Mouse (Mus musculus): ENCODE results near the gene Nfib. TPM values are rescaled to one million over a fixed set of nuclear protein-coding genes. Genes with fewer than 3 reads are reported as not detected.

The Nfib gene
- polyA plus RNA-seq, 1 experiment from 2014 or later = 60.1 TPM

DNA sequence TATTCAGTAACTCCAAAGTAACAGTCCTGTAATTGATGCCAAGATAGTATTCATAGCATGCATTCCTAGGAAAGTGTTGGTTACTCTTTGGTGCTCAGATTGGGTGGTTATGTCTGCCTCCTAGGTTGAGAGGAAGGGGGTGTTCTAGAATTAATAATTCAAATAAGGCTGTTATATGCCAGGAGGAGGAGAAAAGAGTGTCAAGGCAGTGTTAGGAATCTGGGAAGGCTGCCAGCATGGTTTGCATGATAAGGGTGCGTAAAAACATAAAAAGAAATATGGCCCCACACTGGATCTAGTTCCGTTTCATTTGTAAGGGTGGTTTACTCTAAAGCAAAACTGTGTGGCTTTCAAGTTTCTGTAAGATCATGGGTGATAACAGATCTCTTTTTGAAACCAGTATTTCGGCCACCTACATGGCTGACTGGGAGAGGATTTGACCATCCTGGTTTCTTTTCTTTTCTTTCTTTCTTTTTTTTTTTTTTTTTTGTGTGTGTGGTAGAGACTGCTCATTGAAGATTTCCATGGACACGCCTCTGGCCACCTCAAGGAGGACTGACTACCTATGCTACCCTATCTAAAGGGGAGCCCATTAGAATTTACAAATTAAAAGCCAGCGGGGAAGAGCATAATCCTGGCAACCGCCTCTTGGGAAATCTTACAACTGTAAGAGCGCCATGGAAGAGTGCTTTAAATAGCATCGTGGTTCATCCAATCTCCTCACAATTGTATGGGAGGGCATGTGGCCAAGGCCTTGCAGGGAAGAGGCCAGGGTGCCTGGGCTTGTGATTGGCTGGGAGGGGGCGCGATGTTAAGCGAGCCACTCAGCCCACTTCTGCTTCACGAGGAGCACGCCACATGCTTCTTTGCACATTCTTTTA lies 132.9 kb downstream of the Nfib start:
- ATAC-seq (ENCODE audit: insufficient read depth, low FRiP score) = no peak
- H3K27ac ChIP-seq (ENCODE audit: low read length) = no peak overlapping the region
- 69% methylated on average over 13 of the region's 13 CpGs for WGBS

DNA sequence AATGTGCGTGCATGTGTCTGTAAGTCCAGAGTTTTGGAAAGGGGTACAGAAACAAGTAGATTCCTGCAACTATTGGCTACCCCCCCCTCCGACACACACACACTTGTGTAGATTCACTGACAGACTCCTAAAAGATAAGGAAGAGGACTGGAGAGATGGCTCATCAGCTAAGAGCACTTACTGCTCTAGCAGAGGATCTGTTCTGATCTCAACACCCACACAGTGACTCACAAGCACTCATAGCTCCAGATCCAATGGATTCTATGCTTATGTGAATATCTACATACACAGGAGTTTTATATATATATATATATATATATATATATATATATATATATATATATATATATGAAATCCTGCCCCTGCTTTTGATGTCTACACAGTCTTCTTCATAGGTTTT lies 146.7 kb downstream of the Nfib start:
- H3K9me3 ChIP-seq (replicated peaks; ENCODE audit: control insufficient read depth, low read length) = no peaks in the 10 kb centered on the region
- WGBS = 93% methylated on average over 2 of the region's 2 CpGs
- H3K36me3 ChIP-seq (ENCODE audit: control insufficient read depth, insufficient read depth, low read length) = no peaks in the 10 kb centered on the region
- no peak for ATAC-seq (ENCODE audit: insufficient read depth, low FRiP score)
- H3K4me3 ChIP-seq (replicated peaks; ENCODE audit: low read length) = no peak overlapping the region
- H3K9ac ChIP-seq (ENCODE audit: low read length) = no peak overlapping the region
- no peak overlapping the region for H3K27ac ChIP-seq (ENCODE audit: low read length)
- no peaks in the 10 kb centered on the region; the same call in 1 of the 2 replicates for H3K4me1 ChIP-seq (ENCODE audit: control insufficient read depth, insufficient read depth, low read length)
- H3K27me3 ChIP-seq (ENCODE audit: control insufficient read depth, insufficient read depth, low read length) = no peaks in the 10 kb centered on the region
- H3K4me2 ChIP-seq (ENCODE audit: low read depth, low read length) = no peak overlapping the region

More for the DNA sequence above, 132.9 kb downstream of the Nfib start:
- no peaks in the 10 kb centered on the region for H3K4me1 ChIP-seq (ENCODE audit: control insufficient read depth, insufficient read depth, low read length)
- no peaks in the 10 kb centered on the region for H3K36me3 ChIP-seq (ENCODE audit: control insufficient read depth, insufficient read depth, low read length)
- H3K9ac ChIP-seq (ENCODE audit: low read length) = no peak overlapping the region
- no peak overlapping the region for H3K4me3 ChIP-seq (replicated peaks; ENCODE audit: low read length)
- H3K9me3 ChIP-seq (replicated peaks; ENCODE audit: control insufficient read depth, low read length) = no peaks in the 10 kb centered on the region
- H3K27me3 ChIP-seq (ENCODE audit: control insufficient read depth, insufficient read depth, low read length) = no peaks in the 10 kb centered on the region
- no peak overlapping the region for H3K4me2 ChIP-seq (ENCODE audit: low read depth, low read length)

DNA sequence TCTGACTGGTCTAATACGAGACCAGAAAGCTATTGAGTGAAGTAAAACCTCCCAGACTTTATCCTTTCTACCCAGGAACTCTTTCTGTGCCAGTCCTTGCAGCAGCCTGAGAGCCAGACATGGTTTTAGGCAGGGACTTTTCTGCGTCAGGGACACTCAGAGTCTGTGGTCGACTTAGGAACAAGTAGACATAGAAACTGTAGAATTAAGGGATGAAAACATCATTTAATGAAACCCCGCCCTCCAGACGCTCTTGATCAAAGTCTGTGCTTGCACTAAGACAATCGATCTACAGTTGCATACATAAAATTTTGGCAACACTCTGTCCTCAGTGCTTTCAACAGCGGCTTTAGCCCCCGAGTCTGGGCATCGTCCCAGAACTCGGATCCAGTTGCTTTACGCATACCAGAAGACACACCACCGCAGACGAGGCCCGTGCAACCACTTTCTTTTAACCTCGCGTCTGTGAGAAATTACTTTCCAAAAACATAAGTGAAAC lies 149.8 kb downstream of the Nfib start:
- Histone ChIP-seq H3K27ac (ENCODE audit: low read length) (peak overlapping the region; percentile 79), H3K9me3 (replicated peaks; ENCODE audit: control insufficient read depth, low read length) (no peaks in the 10 kb centered on the region), H3K36me3 (ENCODE audit: control insufficient read depth, insufficient read depth, low read length) (no peaks in the 10 kb centered on the region), H3K4me2 (ENCODE audit: low read depth, low read length) (peak overlapping the region; percentile 30; the same call in 1 of the 2 replicates), H3K4me1 (ENCODE audit: control insufficient read depth, insufficient read depth, low read length) (no peaks in the 10 kb centered on the region; the same call in 1 of the 2 replicates), H3K27me3 (ENCODE audit: control insufficient read depth, insufficient read depth, low read length) (no peaks in the 10 kb centered on the region), H3K9ac (ENCODE audit: low read length) (no peak overlapping the region), H3K4me3 (replicated peaks; ENCODE audit: low read length) (no peak overlapping the region)
- 47% methylated on average over 16 of the region's 16 CpGs for WGBS
- peak; percentile 77; the same call in 1 of the 2 replicates for ATAC-seq (ENCODE audit: insufficient read depth, low FRiP score)

DNA sequence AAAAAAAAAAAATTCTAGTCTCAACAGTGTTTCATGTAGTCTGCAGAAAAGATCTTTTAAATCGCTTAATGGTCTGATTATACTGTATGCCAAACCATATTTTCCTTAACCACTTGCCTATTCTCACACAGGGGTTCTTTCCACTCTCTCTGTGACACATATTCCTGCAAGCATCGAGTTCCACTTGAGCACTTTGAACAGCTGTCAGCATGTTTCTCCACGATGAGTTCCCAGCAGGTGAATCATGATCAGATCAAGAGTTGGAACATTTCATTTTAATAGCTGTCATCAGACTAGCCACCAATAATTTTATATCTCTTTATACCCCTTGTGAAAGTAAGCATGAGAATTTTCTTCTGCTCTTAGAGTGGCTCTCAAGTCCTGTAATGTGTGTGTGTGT lies 151.9 kb downstream of the Nfib start:
- Histone ChIP-seq H3K27me3 (ENCODE audit: control insufficient read depth, insufficient read depth, low read length) (no peaks in the 10 kb centered on the region), H3K4me3 (replicated peaks; ENCODE audit: low read length) (no peak overlapping the region), H3K36me3 (ENCODE audit: control insufficient read depth, insufficient read depth, low read length) (no peaks in the 10 kb centered on the region), H3K9ac (ENCODE audit: low read length) (no peak overlapping the region), H3K4me1 (ENCODE audit: control insufficient read depth, insufficient read depth, low read length) (no peaks in the 10 kb centered on the region; the same call in 1 of the 2 replicates), H3K4me2 (ENCODE audit: low read depth, low read length) (no peak overlapping the region), H3K9me3 (replicated peaks; ENCODE audit: control insufficient read depth, low read length) (no peaks in the 10 kb centered on the region), H3K27ac (ENCODE audit: low read length) (no peak overlapping the region)
- no peak for ATAC-seq (ENCODE audit: insufficient read depth, low FRiP score)
- 73% methylated on average over 3 of the region's 3 CpGs for WGBS

DNA sequence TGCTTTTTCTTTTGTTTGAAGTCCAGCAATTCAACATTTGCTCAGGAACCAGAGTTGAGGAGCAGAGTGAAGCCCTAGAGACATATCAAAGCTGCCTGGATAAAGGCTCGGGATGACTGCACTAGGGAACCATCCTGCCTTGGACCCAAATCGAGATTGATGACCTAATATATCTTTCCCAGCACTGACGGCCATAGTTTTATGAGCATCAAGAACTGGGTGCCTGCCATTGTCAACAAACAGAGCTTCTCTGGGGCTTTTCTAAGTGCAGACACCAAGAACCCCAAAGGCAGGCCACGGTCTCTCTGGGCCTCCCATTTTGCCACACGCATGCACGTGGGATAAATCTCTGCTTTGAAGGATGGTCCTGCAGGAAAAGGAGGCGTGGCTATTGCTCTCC lies 153.3 kb downstream of the Nfib start:
- Histone ChIP-seq H3K27me3 (ENCODE audit: control insufficient read depth, insufficient read depth, low read length) (no peaks in the 10 kb centered on the region), H3K9me3 (replicated peaks; ENCODE audit: control insufficient read depth, low read length) (no peaks in the 10 kb centered on the region), H3K9ac (ENCODE audit: low read length) (no peak overlapping the region), H3K4me1 (ENCODE audit: control insufficient read depth, insufficient read depth, low read length) (no peaks in the 10 kb centered on the region; the same call in 1 of the 2 replicates), H3K4me2 (ENCODE audit: low read depth, low read length) (no peak overlapping the region), H3K36me3 (ENCODE audit: control insufficient read depth, insufficient read depth, low read length) (no peaks in the 10 kb centered on the region), H3K4me3 (replicated peaks; ENCODE audit: low read length) (no peak overlapping the region), H3K27ac (ENCODE audit: low read length) (no peak overlapping the region)
- ATAC-seq (ENCODE audit: insufficient read depth, low FRiP score) = no peak
- 58% methylated on average over 7 of the region's 7 CpGs for WGBS

DNA sequence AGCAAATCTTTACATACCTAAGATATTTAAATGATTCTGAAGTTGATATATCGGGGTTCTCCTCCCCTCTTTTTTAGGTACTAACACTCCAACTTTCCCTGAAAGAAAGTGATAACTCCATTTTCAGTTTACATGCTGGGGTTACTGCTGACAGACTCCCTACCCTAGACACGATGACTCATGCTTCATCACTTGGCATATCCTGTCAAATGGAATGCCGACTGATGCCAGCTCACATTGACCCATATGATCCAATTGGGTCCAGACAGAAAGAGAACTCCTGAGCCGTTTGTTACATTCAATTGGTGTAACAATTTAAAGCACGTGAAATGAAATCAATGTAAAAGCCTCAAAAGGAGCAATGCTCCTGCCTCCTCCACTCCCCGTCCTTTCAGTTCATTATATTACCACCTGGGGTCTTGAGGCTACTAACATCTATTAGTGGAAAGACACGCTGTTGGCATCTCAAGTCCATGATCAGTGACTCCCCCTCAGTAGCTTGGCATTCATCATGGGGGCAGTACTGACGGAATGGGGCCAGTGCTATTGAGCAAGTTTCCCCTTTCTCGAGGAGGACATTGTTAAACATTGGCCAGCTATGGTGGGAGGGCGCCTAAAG lies 155.7 kb downstream of the Nfib start:
- no peaks in the 10 kb centered on the region for H3K36me3 ChIP-seq (ENCODE audit: control insufficient read depth, insufficient read depth, low read length)
- H3K4me3 ChIP-seq (replicated peaks; ENCODE audit: low read length) = no peak overlapping the region
- H3K4me1 ChIP-seq (ENCODE audit: control insufficient read depth, insufficient read depth, low read length) = no peaks in the 10 kb centered on the region
- H3K9ac ChIP-seq (ENCODE audit: low read length) = no peak overlapping the region
- H3K27ac ChIP-seq (ENCODE audit: low read length) = no peak overlapping the region
- ATAC-seq (ENCODE audit: insufficient read depth, low FRiP score) = no peak
- WGBS = 80% methylated on average over 10 of the region's 10 CpGs
- H3K27me3 ChIP-seq (ENCODE audit: control insufficient read depth, insufficient read depth, low read length) = no peaks in the 10 kb centered on the region
- H3K9me3 ChIP-seq (replicated peaks; ENCODE audit: control insufficient read depth, low read length) = no peaks in the 10 kb centered on the region
- H3K4me2 ChIP-seq (ENCODE audit: low read depth, low read length) = no peak overlapping the region

DNA sequence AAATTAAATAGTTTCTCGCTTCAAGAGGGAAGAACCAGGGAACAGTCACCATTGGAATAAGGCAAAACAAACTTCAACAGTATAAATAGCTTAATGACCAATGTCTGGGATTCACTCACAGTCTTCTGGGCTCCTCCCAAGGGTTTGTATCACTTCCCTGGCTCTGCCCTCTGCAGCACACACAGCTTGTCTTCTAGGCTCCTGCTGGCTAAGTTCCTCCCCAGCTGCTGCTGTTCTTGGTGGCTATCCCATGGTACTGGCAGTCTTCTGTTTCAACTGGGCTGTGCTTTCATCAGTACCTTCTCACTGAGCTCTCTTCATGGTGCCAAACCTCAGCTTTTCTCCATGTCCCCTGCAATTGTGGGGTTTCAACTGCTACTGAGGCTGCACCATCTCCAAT lies 157.3 kb downstream of the Nfib start:
- H3K27me3 ChIP-seq (ENCODE audit: control insufficient read depth, insufficient read depth, low read length) = no peaks in the 10 kb centered on the region
- H3K4me3 ChIP-seq (replicated peaks; ENCODE audit: low read length) = no peak overlapping the region
- no peak overlapping the region for H3K4me2 ChIP-seq (ENCODE audit: low read depth, low read length)
- no peaks in the 10 kb centered on the region for H3K9me3 ChIP-seq (replicated peaks; ENCODE audit: control insufficient read depth, low read length)
- no peak overlapping the region for H3K27ac ChIP-seq (ENCODE audit: low read length)
- H3K9ac ChIP-seq (ENCODE audit: low read length) = no peak overlapping the region
- 85% methylated on average over 1 of the region's 1 CpGs for WGBS
- no peaks in the 10 kb centered on the region for H3K36me3 ChIP-seq (ENCODE audit: control insufficient read depth, insufficient read depth, low read length)
- no peak for ATAC-seq (ENCODE audit: insufficient read depth, low FRiP score)
- H3K4me1 ChIP-seq (ENCODE audit: control insufficient read depth, insufficient read depth, low read length) = no peaks in the 10 kb centered on the region

DNA sequence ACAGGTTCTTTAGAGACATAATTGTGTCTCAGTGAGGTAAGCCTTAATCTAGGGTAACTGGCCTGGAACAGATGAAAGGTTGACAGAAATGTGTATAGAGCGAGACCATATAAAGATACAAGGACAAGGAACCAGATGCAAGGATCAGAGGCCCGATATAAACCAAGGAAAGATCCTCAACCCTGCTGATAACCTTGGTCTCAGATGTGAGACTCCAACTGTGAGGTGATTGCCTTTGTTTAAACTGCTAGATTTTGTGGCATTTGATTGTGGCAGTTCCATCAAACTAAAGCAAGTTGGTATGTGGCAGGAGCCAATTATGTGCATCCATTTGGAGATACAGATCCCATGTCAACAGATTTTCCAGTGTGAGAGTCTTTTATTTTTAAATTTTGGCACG lies 161.6 kb downstream of the Nfib start:
- Histone ChIP-seq H3K9me3 (replicated peaks; ENCODE audit: control insufficient read depth, low read length) (no peaks in the 10 kb centered on the region), H3K36me3 (ENCODE audit: control insufficient read depth, insufficient read depth, low read length) (no peaks in the 10 kb centered on the region), H3K4me3 (replicated peaks; ENCODE audit: low read length) (no peak overlapping the region), H3K4me1 (ENCODE audit: control insufficient read depth, insufficient read depth, low read length) (peaks cover 3% of the 10 kb centered on the region; the same call in 1 of the 2 replicates), H3K27me3 (ENCODE audit: control insufficient read depth, insufficient read depth, low read length) (no peaks in the 10 kb centered on the region), H3K9ac (ENCODE audit: low read length) (no peak overlapping the region), H3K27ac (ENCODE audit: low read length) (no peak overlapping the region), H3K4me2 (ENCODE audit: low read depth, low read length) (no peak overlapping the region)
- no peak for ATAC-seq (ENCODE audit: insufficient read depth, low FRiP score)
- 81% methylated on average over 3 of the region's 3 CpGs for WGBS

DNA sequence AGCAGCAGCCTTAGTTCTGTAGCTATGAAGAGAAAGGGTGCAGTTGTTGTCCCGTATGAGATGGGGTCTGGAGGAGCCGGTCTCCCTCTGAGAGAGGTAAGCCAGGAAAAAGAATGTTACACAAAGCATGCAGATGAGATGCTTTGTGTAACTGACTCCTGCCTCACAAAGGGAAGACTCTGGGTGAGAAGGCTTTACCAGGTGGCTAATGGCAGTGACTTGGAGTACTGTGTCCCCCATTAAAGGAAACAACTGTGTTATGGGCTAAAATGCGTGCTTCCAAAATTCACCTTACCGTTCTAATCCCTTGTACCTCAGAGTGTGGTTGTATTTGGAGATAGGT lies 162.2 kb downstream of the Nfib start:
- no peaks in the 10 kb centered on the region for H3K36me3 ChIP-seq (ENCODE audit: control insufficient read depth, insufficient read depth, low read length)
- ATAC-seq (ENCODE audit: insufficient read depth, low FRiP score) = no peak
- no peak overlapping the region for H3K4me3 ChIP-seq (replicated peaks; ENCODE audit: low read length)
- no peaks in the 10 kb centered on the region; the same call in 1 of the 2 replicates for H3K27me3 ChIP-seq (ENCODE audit: control insufficient read depth, insufficient read depth, low read length)
- H3K4me2 ChIP-seq (ENCODE audit: low read depth, low read length) = no peak overlapping the region
- WGBS = 78% methylated on average over 4 of the region's 4 CpGs
- H3K9ac ChIP-seq (ENCODE audit: low read length) = no peak overlapping the region
- no peaks in the 10 kb centered on the region for H3K9me3 ChIP-seq (replicated peaks; ENCODE audit: control insufficient read depth, low read length)
- H3K4me1 ChIP-seq (ENCODE audit: control insufficient read depth, insufficient read depth, low read length) = peaks cover 7% of the 10 kb centered on the region; the same call in 1 of the 2 replicates
- no peak overlapping the region for H3K27ac ChIP-seq (ENCODE audit: low read length)
